16 mouse cellular contexts compared by ENCODE assay signal in the genomic region with DNA sequence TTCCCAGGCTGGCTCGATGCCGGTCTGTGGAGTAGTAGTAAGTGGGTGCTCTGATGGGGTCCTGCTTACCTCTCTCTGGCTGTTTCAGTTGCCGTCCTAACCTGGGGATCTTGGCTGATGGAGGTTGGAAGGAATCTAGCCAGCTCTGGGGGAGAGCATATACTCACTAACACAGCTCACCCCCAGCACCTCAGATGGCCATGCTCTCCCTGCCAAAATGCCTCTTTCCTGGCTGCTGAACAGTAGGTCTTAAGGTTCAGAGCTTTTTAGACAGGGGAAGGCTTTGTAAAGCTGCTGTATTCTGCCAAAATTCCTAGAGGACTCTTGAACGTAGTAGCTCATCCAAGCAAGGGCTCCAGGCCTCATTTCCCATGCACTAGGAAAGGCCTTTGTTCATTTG. TPM values are rescaled to one million over a fixed set of nuclear protein-coding genes. Genes with fewer than 3 reads are reported as not detected.
A peak's percentile ranks its signal among the peaks of the same experiment; 100 is the strongest.
DNase-seq lines count a peak whose midpoint lies in the region; ATAC-seq and TF ChIP-seq lines count a peak whose summit lies in the region.
"Had no signal": no experiment of that assay in that cellular context is flagged by ENCODE, and none has a peak within 500 bp of the region (broad histone marks: within the 10 kb centered on the region; RNA-seq: fewer than 3 reads in every experiment).

No protein-coding gene starts in this region.

- TF ChIP-seq CTCF in gastrocnemius, adult 2 months (IDR thresholded peaks at IDR 0.05) = no peak
- no peak for TF ChIP-seq CTCF in testis, adult 2 months (IDR thresholded peaks at IDR 0.05; ENCODE audit: control insufficient read depth, insufficient read depth, insufficient replicate concordance, low read depth, low read length)

- peaks cover 2% of the 10 kb centered on the region for H3K4me1 ChIP-seq in testis, adult 2 months (ENCODE audit: control insufficient read depth, insufficient read depth, low read length)
- H3K4me1 ChIP-seq: midbrain, embryonic 12.5 days; stomach, embryonic 15.5 days had no signal

- TF ChIP-seq POLR2A in testis, adult 2 months (IDR thresholded peaks at IDR 0.05; ENCODE audit: control insufficient read depth, low read depth, low read length) = no peak

- ATAC-seq in megakaryocyte, adult 5-6 weeks (ENCODE audit: poor library complexity, severe bottlenecking) = no peak
- ATAC-seq: forebrain, embryonic 16.5 days; inflammation-experienced regulatory T-cells, adult 6 months had no signal

- no peaks in the 10 kb centered on the region; the same call in 1 of the 2 replicates for H3K36me3 ChIP-seq in testis, adult 2 months (ENCODE audit: control insufficient read depth, insufficient read depth, low read length)
- H3K36me3 ChIP-seq: midbrain, embryonic 12.5 days; stomach, embryonic 15.5 days had no signal

- DNase-seq in gastrocnemius, adult 2 months = no peak
- no peak for DNase-seq in gastrocnemius, postnatal 25 days
- no peak for DNase-seq in testis, postnatal 14 days (ENCODE audit: low spot score)
- DNase-seq in cerebellum, adult 9-10 months = peak; percentile 50
- no peak for DNase-seq in urinary bladder, postnatal 10 days (ENCODE audit: low spot score)
- no peak for DNase-seq in retina, postnatal 1 day
- DNase-seq: heart, postnatal 4 days; left cerebral cortex, postnatal 4 days; lung, adult 2 months; lung, postnatal 4 days had no signal

- H3K27ac ChIP-seq in gastrocnemius, adult 2 months = 0 out of 2 replicates have a peak overlapping the region, but pooled peaks have one; percentile 16
- peak overlapping the region; percentile 47 for H3K27ac ChIP-seq in testis, adult 2 months (ENCODE audit: control insufficient read depth, insufficient read depth, low read depth, low read length)
- H3K27ac ChIP-seq: midbrain, embryonic 12.5 days; stomach, embryonic 15.5 days had no signal

- no peak overlapping the region for H3K4me3 ChIP-seq in gastrocnemius, adult 2 months
- peak overlapping the region; percentile 33 for H3K4me3 ChIP-seq in testis, adult 2 months (ENCODE audit: control insufficient read depth, low read depth, low read length)
- H3K4me3 ChIP-seq: midbrain, embryonic 12.5 days; stomach, embryonic 15.5 days had no signal

- no peaks in the 10 kb centered on the region for H3K27me3 ChIP-seq in testis, adult 2 months (ENCODE audit: control insufficient read depth, insufficient read depth, low read length)
- H3K27me3 ChIP-seq: midbrain, embryonic 12.5 days; stomach, embryonic 15.5 days had no signal

- intact Hi-C loops in gastrocnemius, adult 2 months (cut with DNase I) = no loop called here

RNA-seq across cellular contexts. Expression of a gene that starts 6.6 kb away (rescaled TPM):
- total RNA-seq in gastrocnemius, adult 2 months (2021) = 1 to 10 TPM; 3.6 to 4.3 TPM
- 1 to 10 TPM; 3.4 to 4.0 TPM for total RNA-seq in gastrocnemius, postnatal 25 days (2021)
- 54.0 and 54.7 TPM in 2 replicates for polyA plus RNA-seq in testis, adult 2 months (2012; rRNA removed)
- total RNA-seq in megakaryocyte, adult 5-6 weeks (2015) = 13.2 and 16.5 TPM in 2 replicates
- total RNA-seq in megakaryocyte, adult 5-6 weeks (2017) = 23.5 and 30.2 TPM in 2 replicates

RNA-seq across cellular contexts. Expression of a gene that starts 47.9 kb away (rescaled TPM):
- total RNA-seq in gastrocnemius, adult 2 months (2021) = 10 to 100 TPM in 1 of 2 experiments, 1 to 10 TPM in 1; 9.3 to 10.6 TPM
- total RNA-seq in gastrocnemius, postnatal 25 days (2021) = 1 to 10 TPM; 7.3 to 8.5 TPM
- 27.6 and 28.7 TPM in 2 replicates for polyA plus RNA-seq in testis, adult 2 months (2012; rRNA removed)
- total RNA-seq in megakaryocyte, adult 5-6 weeks (2015) = 29.3 and 40.6 TPM in 2 replicates
- 30.9 and 35.4 TPM in 2 replicates for total RNA-seq in megakaryocyte, adult 5-6 weeks (2017)

RNA-seq across cellular contexts. Expression of a gene that starts 56.4 kb away (rescaled TPM):
- total RNA-seq in gastrocnemius, adult 2 months (2021) = 10 to 100 TPM in 1 of 2 experiments, 1 to 10 TPM in 1; 7.6 to 13.2 TPM
- 10 to 100 TPM; 11.4 to 12.2 TPM for total RNA-seq in gastrocnemius, postnatal 25 days (2021)
- 10.8 and 12.8 TPM in 2 replicates for polyA plus RNA-seq in testis, adult 2 months (2012; rRNA removed)
- 6.2 and 8.1 TPM in 2 replicates for total RNA-seq in megakaryocyte, adult 5-6 weeks (2015)
- 12.2 and 12.8 TPM in 2 replicates for total RNA-seq in megakaryocyte, adult 5-6 weeks (2017)

RNA-seq across cellular contexts. Expression of a gene that starts 56.5 kb away (rescaled TPM):
- 1 to 10 TPM; 2.5 to 2.8 TPM for total RNA-seq in gastrocnemius, adult 2 months (2021)
- total RNA-seq in gastrocnemius, postnatal 25 days (2021) = 1 to 10 TPM; 3.2 to 4.0 TPM
- polyA plus RNA-seq in testis, adult 2 months (2012; rRNA removed) = 16.1 and 17.3 TPM in 2 replicates
- total RNA-seq in megakaryocyte, adult 5-6 weeks (2015) = 40.6 and 43.8 TPM in 2 replicates
- 5.7 and 9.1 TPM in 2 replicates for total RNA-seq in megakaryocyte, adult 5-6 weeks (2017)
